Mouse (Mus musculus) heart, embryonic 11.5 days (tissue): ENCODE measurements around the gene Ipo9. TPM values are rescaled to one million over a fixed set of nuclear protein-coding genes. Genes with fewer than 3 reads are reported as not detected.

ENCODE experiments used
- ATAC-seq: fragments of 200-750 bp; cut with Nextera tagmentation; replicated peaks from 2 replicates; pipeline ENCODE4 v1.8.0; 2017; ENCODE audit warnings: moderate library complexity; ENCODE audit not compliant: insufficient number of reproducible peaks, low FRiP score, low TSS enrichment
- H3K27ac ChIP-seq: fragments of 300-500 bp; sonication (generic); 2 replicates; pipeline ENCODE4 v1.5.1; 2014; ENCODE audit warnings: mild to moderate bottlenecking, low read depth, low read length
- H3K27me3 ChIP-seq: fragments of 300-500 bp; sonication (generic); 2 replicates; pipeline ENCODE4 v1.6.1; 2014; ENCODE audit warnings: mild to moderate bottlenecking, low read length, mixed read lengths; ENCODE audit not compliant: control insufficient read depth, insufficient read depth
- H3K36me3 ChIP-seq: fragments of 300-500 bp; sonication (generic); 2 replicates; pipeline ENCODE4 v1.6.1; 2014; ENCODE audit warnings: mild to moderate bottlenecking, low read length, moderate library complexity, mixed read lengths; ENCODE audit not compliant: control insufficient read depth, insufficient read depth
- H3K4me1 ChIP-seq: fragments of 300-500 bp; sonication (generic); 2 replicates; pipeline ENCODE4 v1.6.1; 2014; ENCODE audit warnings: low read length; ENCODE audit not compliant: control insufficient read depth, insufficient read depth
- H3K4me2 ChIP-seq: fragments of 300-500 bp; sonication (generic); 2 replicates; pipeline ENCODE4 v1.6.1; 2014; ENCODE audit warnings: mild to moderate bottlenecking, moderate library complexity
- H3K4me3 ChIP-seq: fragments of 300-500 bp; sonication (generic); 2 replicates; pipeline ENCODE4 v1.5.1; 2014; ENCODE audit warnings: low read depth, low read length
- H3K9ac ChIP-seq: fragments of 300-500 bp; sonication (generic); 2 replicates; pipeline ENCODE4 v1.6.1; 2014; ENCODE audit warnings: mild to moderate bottlenecking, low read depth, low read length, moderate library complexity
- H3K9me3 ChIP-seq: fragments of 300-500 bp; sonication (generic); replicated peaks from 2 replicates; pipeline ENCODE4 v1.6.1; 2016; ENCODE audit warnings: low read length; ENCODE audit not compliant: control insufficient read depth
- WGBS: fragments of 180-500 bp; shearing (Covaris S2); extraction: QIAGEN DNeasy Blood & Tissue Kit; methylation state at CpG from one replicate; pipeline ENCODE4 v1.1.7; 2014; ENCODE audit not compliant: insufficient replicate concordance; 5-methylcytosine and 5-hydroxymethylcytosine counted together
- polyA plus RNA-seq: library from polyadenylated mRNA; unstranded; fragments of >200 nt; fragmentation: Nextera tagmentation; extraction: Ambion mirVana; gene quantifications from 2 replicates; pipeline ENCODE4 v1.2.1, GENCODE M21; 2014

The Ipo9 gene
- 111 and 132 TPM in 2 replicates for polyA plus RNA-seq

GRCm38 (mm10) chr1:135429901-135430668 lies at the start of gene Ipo9:
Ipo9 (minus strand) TSS chr1:135430499.
- ATAC-seq, result peak; percentile 89
- peak within 1 kb of the TSS; percentile 97 for H3K4me3 ChIP-seq
- no peaks in the 10 kb centered on the region for H3K27me3 ChIP-seq
- under 1% methylated on average over 64 of the region's 65 CpGs for WGBS
- H3K36me3 ChIP-seq, result peaks cover 4% of the 10 kb centered on the region; the same call in 1 of the 2 replicates
- peaks cover 13% of the 10 kb centered on the region for H3K4me1 ChIP-seq
- H3K27ac ChIP-seq, result peak within 1 kb of the TSS; percentile 90
- peak within 1 kb of the TSS; percentile 95 for H3K9ac ChIP-seq
- peak within 1 kb of the TSS; percentile 77 for H3K4me2 ChIP-seq
- no peaks in the 10 kb centered on the region for H3K9me3 ChIP-seq

GRCm38 (mm10) chr1:135475571-135475895 lies 45.2 kb upstream of the Ipo9 start:
- H3K4me1 ChIP-seq, result peaks cover 26% of the 10 kb centered on the region
- peaks cover 6% of the 10 kb centered on the region; the same call in 1 of the 2 replicates for H3K36me3 ChIP-seq
- H3K27ac ChIP-seq, result no peak overlapping the region
- 83% methylated on average over 7 of the region's 7 CpGs for WGBS
- no peak for ATAC-seq
- H3K9me3 ChIP-seq, result no peaks in the 10 kb centered on the region
- no peak overlapping the region for H3K9ac ChIP-seq
- H3K27me3 ChIP-seq, result no peaks in the 10 kb centered on the region
- no peak overlapping the region for H3K4me3 ChIP-seq
- H3K4me2 ChIP-seq, result no peak overlapping the region

GRCm38 (mm10) chr1:135474861-135475570 lies 44.7 kb upstream of the Ipo9 start:
- ATAC-seq, result no peak
- Histone ChIP-seq H3K27me3 (no peaks in the 10 kb centered on the region), H3K4me2 (no peak overlapping the region), H3K27ac (no peak overlapping the region), H3K4me3 (no peak overlapping the region), H3K9ac (no peak overlapping the region), H3K36me3 (peaks cover 11% of the 10 kb centered on the region), H3K4me1 (peaks cover 23% of the 10 kb centered on the region), H3K9me3 (no peaks in the 10 kb centered on the region)
- WGBS, result 72% methylated on average over 15 of the region's 15 CpGs

GRCm38 (mm10) chr1:135472536-135472935 lies 42.2 kb upstream of the Ipo9 start:
- H3K27ac ChIP-seq, result no peak overlapping the region
- WGBS, result 47% methylated on average over 5 of the region's 5 CpGs
- no peak for ATAC-seq
- no peak overlapping the region for H3K9ac ChIP-seq
- peaks cover 26% of the 10 kb centered on the region for H3K36me3 ChIP-seq
- H3K4me1 ChIP-seq, result peaks cover 8% of the 10 kb centered on the region
- no peak overlapping the region for H3K4me3 ChIP-seq
- no peaks in the 10 kb centered on the region for H3K27me3 ChIP-seq
- no peaks in the 10 kb centered on the region for H3K9me3 ChIP-seq
- H3K4me2 ChIP-seq, result no peak overlapping the region

GRCm38 (mm10) chr1:135471742-135472141 lies 41.4 kb upstream of the Ipo9 start:
- no peak overlapping the region for H3K4me3 ChIP-seq
- H3K27ac ChIP-seq, result no peak overlapping the region
- 69% methylated on average over 5 of the region's 5 CpGs for WGBS
- H3K9ac ChIP-seq, result no peak overlapping the region
- ATAC-seq, result no peak
- H3K4me2 ChIP-seq, result no peak overlapping the region
- peaks cover 8% of the 10 kb centered on the region for H3K4me1 ChIP-seq
- H3K36me3 ChIP-seq, result peaks cover 29% of the 10 kb centered on the region
- no peaks in the 10 kb centered on the region for H3K27me3 ChIP-seq
- no peaks in the 10 kb centered on the region for H3K9me3 ChIP-seq

GRCm38 (mm10) chr1:135470546-135470945 lies 40.2 kb upstream of the Ipo9 start:
- Histone ChIP-seq H3K4me1 (peaks cover 8% of the 10 kb centered on the region), H3K27me3 (no peaks in the 10 kb centered on the region), H3K9me3 (no peaks in the 10 kb centered on the region), H3K9ac (no peak overlapping the region), H3K4me3 (no peak overlapping the region), H3K27ac (no peak overlapping the region), H3K4me2 (no peak overlapping the region), H3K36me3 (peaks cover 35% of the 10 kb centered on the region)
- ATAC-seq, result no peak
- 89% methylated on average over 13 of the region's 13 CpGs for WGBS

- Histone ChIP-seq H3K4me1 (peaks cover 1% of the 10 kb centered on the region; the same call in 1 of the 2 replicates), H3K36me3 (peaks cover 42% of the 10 kb centered on the region), H3K9ac (no peak overlapping the region), H3K9me3 (no peaks in the 10 kb centered on the region), H3K4me2 (no peak overlapping the region), H3K27ac (no peak overlapping the region), H3K4me3 (no peak overlapping the region), H3K27me3 (no peaks in the 10 kb centered on the region)
- ATAC-seq, result no peak
- WGBS, result 86% methylated on average over 5 of the region's 5 CpGs
Measured at GRCm38 (mm10) chr1:135467462-135467861, 37.2 kb upstream of the Ipo9 start.

GRCm38 (mm10) chr1:135466935-135467334 lies 36.6 kb upstream of the Ipo9 start:
- no peak overlapping the region for H3K4me2 ChIP-seq
- no peaks in the 10 kb centered on the region for H3K27me3 ChIP-seq
- no peak overlapping the region for H3K27ac ChIP-seq
- WGBS, result 47% methylated on average over 3 of the region's 3 CpGs
- no peak for ATAC-seq
- H3K36me3 ChIP-seq, result peaks cover 42% of the 10 kb centered on the region
- H3K9ac ChIP-seq, result no peak overlapping the region
- H3K9me3 ChIP-seq, result no peaks in the 10 kb centered on the region
- H3K4me1 ChIP-seq, result no peaks in the 10 kb centered on the region
- no peak overlapping the region for H3K4me3 ChIP-seq
